Mouse (Mus musculus): ENCODE results near the gene Chpt1.

Gene Chpt1

GRCm38 (mm10) chr10:88404220-88404619 is 99.7 kb downstream of the Chpt1 start:
- DNase-seq (ENCODE audit: low spot score), result no peak

GRCm38 (mm10) chr10:88403021-88403420 is 100.9 kb downstream of the Chpt1 start:
- DNase-seq (ENCODE audit: low spot score), result no peak
